Mouse (Mus musculus) kidney, postnatal 14 days (tissue): ENCODE results near the gene Tmem44.

Experiments used
- DNase-seq: peaks from one replicate; pipeline ENCODE4 v3.0.0; 2022; ENCODE audit warnings: mixed read lengths

Gene Tmem44

DNA sequence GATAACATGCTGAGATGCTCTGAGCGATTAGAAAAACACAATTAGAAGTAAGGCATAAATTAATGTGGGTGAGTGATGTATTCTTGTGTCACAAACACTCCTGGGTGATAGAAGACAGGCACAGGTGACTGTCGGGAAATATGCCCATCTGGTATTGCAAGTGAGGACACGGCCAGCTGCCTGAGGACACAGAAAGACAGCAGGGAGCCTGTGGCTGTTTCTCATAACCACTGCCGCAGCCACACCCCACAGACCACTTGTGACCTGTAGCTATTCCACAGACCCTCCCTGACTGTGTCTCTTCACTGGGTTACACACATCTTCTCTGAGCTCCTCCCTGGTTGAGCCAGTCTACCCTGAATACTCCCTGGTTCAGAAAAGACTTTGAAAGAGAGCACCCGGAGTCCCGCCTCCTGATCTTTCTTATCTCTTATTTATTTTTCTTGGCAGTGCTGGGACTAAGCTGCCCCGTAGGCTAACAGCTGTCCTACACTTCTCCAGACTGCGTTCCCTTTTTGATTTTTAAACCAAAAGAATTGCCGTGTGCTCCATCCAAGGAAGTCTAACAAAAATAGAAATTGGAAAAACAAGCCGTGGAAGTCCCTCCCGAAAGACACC, 32.9 kb downstream of the Tmem44 start:
- no peak for DNase-seq

GRCm38 (mm10) chr16:30516993-30517392, 33.6 kb downstream of the Tmem44 start:
- DNase-seq = no peak

DNA sequence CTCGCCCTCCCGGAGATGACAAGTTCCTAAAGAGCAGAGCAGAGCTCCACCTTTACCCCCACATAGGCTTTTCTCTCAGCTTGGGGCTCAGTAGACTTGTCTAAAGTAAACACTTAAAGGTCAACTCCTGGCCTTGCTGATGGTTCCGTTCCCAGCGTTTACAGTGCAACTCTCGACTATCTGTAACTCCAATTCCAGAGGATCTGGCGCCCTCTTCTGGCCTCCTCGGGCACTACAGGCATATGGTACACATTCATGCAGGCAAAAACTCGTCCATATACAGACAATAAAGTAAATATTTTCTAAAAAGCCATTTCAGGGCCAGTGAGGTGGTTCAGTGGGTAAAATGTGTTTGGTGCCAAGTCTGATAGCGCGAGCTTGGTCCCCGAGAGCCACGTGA, 35.2 kb downstream of the Tmem44 start:
- DNase-seq = no peak

DNA sequence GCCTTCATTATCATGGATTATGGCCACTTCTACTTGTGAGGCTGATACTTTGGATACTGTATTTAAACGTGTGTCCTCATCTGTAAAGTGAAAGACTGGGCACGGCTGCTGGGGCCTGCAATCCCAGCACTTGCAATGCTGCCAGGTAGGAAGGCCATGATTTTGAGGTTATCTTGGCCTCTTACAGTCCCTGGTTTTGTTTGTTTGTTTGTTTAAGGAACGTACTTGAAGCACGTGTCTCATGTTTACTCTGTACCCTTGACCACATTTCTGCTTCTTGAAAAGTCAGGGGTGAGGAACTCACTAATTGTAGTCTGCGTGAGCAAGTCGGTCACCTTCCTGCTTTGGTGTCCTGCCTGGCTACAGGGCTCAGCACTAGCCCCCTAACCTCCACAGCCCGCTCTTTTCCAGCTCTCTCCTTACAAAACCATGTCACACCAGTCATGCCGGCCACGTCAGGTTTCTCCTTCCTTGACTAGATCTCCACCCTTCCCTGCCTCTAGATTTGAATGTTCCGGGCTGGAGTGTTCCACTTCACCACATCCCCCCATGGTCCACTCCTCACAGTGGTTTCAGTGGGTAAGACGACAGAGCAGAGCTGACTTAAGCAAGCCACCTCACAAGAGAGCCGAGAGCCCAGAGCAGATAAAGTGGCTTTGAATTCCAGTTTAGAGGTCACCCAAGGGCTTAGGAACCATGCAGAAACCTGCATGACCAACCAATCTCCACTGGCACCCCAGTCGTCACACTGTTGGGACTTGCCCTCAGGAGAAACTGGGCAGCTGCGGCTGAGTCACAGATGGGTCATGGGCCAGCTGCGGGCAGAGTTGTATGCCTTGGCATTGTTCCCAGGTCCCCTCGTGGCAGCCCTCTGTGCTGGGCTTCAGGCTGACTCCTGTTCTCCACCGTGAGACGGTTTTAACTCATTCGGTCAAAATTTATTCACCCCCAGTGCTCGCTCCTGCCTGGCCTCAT, 37.3 kb downstream of the Tmem44 start:
- DNase-seq = peak; percentile 87

DNA sequence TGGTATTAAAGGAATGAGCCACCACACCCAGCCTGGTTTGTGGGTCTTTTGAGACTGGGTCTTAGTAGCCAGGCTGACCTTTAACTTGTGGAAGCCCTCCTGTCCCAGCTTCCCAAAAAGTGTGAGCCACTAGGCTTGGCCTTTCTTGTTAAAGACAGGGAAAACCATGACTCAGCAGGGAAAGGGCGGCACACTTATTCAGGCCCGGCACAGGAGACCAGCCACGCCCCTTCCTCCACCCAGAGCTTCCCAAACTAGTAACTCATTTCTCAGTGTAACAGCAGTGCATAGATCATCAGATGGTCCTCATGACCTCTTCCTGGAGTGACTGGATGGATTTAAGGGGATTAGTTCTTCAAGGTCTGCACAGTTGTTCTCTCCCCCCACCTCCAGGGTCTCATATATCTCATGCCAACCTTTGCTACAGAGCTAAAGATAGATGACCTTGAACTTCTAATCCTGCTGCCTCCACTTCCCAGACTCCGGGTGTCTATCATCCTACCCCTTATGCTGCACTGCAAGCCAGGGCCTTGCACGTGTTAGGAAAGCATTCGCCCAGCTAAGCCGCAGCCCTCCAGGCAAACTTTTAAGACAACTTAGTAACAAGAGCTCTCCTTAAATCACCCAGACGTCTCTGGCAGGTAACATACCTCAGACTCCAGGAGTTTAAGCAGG, 38.1 kb downstream of the Tmem44 start:
- DNase-seq = peak; percentile 79

DNA sequence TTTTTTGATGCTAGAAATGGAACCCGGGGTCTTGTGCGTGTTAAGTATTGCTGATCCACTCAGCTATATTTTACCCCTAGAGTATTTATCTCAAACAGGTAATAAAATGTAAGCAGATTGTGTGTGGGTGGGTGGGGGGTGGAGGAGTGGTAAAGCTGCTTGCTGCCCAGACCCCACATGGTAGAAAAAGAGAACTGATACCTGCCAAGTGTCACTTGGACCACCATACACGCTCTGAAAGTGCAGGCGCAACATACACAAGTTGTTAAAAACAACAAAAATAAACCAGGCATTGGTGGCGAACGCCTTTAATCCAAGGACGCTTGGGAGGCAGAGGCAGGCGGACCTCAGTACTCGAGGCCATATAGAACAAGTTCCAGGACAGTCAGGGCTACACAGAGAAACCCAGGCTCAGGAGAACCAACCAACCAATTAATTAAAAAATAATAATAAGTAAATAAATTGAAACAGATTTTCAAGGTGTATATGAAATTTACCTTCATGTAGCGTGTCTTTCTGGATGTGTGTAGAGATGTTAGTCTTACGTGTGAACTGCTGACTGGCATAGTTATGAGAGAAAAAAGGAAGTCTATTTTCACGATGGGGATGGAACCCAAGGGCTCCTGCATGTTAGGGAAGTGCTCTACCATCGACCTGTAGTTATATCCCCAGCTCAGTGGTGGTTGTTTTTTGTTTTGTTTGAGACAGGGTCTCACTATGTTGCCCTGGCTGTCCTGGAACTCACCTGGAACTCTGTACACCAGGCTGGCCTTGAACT, 38.9 kb downstream of the Tmem44 start:
- no peak for DNase-seq

GRCm38 (mm10) chr16:30510504-30511451, 39.9 kb downstream of the Tmem44 start:
- peak; percentile 93 for DNase-seq

- no peak for DNase-seq
These were observed 40.6 kb downstream of the Tmem44 start for GRCm38 (mm10) chr16:30510091-30510490.

DNA sequence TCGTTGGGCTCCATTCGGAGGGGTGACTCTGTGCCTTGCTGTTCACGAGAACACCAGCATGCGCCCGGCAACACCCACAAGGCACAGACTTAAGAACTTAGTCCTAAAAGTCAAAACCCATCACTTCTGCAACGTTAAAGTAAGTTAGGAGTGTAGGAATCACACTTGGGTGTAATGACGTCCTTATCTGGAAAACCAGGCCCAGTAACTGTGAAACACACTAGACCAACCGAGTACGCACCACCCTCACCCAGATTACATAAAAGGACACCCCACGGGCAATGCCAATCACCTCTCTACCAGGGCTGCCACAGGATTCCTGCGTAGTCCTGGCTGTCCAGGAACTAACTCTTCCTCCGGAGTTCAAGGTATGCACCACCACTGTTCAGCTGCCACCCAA, 41.3 kb downstream of the Tmem44 start:
- no peak for DNase-seq

DNA sequence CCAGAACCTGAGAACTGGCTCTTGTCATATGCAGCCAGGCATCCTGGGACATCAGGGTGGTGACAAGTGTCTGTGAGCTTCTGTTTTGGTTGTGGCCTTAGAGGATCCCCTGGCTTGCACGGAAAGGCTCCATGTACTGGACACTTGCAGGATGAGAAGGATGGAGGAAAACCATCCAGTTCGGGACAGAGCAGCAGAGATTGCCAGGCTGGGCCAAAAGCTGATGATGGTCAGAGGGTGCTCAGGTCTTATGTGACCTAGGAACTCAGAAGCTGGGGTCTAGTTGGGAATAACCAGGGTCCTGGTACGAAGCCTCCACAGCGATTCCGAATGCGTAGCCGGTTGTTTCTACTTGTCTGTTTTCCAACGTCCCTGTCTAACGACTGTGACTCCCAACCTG, 41.9 kb downstream of the Tmem44 start:
- DNase-seq = no peak

DNA sequence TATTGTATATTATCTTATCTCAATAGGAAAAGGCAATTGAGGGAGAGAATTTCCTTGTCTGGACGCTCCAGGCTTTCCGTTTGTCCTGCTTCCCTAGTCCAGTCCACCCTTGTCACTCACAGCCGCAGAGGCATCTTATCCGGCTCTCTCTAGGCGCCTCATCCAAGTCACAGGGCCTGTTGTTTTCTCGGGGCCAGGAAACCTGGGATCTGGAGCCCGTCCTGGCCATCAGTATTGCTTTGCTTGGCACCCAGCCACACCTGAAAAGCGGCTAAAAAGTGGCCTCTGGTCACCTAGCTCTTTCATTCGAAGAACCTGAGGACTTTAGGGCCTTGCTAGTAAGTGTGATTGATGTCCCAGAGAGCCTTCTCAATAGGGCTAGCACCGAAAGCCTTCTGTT, 43.5 kb downstream of the Tmem44 start:
- DNase-seq = no peak

DNA sequence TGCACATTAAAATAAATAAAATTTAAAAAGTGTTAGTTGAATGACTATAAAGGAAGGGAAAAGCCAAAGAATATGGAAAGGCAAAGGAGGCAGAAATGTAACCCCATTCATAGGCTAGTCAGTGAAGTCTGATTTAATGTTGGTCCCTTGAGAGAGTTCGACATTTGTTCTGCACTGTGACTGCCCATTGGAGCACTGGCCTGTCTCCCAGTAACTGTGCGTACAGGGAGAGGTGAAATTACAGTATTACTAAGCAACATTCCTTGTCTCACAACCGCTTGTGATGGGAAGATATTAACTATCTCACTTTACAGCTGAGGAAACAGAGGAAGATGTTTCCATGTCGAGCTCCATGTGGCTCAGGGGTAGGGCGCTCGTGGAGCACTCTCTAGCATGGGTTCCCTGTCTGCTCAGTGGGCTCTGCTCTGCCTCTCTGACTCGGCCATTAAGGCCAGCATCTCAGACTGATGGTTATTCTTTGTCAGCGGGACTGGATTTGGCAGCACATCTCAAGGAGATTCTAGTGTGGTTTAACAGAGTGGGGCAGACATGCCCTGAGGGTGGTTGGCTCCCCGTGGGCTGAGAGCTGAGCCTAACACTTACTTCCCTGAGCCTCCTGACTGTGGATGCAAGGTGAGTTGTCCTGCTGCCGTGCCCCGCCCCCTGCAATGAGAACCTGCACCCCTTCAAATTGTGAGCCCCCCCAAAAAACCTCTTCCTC, 45.2 kb downstream of the Tmem44 start:
- no peak for DNase-seq

DNA sequence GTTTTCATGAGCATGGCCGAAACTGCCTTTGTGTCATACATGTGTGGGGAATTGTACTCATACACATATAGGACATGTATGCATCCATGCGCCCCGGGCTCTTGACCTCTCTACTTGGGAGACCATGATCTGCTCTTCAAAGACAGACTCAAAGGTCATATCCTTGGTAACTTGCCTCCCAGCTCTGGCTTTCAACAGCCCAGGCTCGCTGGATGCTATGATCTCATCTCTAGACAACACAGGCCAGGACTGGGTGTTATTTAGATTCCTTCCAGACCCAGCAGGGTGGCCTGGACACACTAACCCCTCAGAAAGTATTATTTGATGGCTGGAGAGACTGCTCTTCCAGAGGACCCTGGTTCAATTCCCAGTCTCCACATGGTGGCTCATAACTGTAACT, 45.8 kb downstream of the Tmem44 start:
- DNase-seq = no peak

DNA sequence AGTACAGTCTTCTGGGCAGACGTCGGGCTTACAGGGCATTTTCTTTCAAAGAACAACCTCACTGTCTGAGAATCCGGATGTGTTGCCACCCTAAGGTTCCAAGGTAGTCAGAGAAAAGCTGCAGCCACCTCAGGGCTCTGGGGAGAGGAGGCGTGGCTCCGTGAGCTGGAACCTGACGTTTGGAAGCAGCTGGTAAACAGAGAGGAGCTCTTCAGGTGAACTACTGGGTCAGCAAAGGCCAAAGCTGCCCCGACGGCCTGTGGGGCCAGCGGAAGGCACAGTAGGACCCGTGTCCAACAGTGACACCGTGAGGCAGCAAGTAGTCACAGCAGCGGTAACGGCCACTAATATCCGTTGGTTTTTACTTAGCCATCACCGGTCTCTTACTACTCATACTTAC, 46.7 kb downstream of the Tmem44 start:
- peak; percentile 71 for DNase-seq

GRCm38 (mm10) chr16:30502221-30502891, 48.3 kb downstream of the Tmem44 start:
- peak; percentile 39 for DNase-seq

DNA sequence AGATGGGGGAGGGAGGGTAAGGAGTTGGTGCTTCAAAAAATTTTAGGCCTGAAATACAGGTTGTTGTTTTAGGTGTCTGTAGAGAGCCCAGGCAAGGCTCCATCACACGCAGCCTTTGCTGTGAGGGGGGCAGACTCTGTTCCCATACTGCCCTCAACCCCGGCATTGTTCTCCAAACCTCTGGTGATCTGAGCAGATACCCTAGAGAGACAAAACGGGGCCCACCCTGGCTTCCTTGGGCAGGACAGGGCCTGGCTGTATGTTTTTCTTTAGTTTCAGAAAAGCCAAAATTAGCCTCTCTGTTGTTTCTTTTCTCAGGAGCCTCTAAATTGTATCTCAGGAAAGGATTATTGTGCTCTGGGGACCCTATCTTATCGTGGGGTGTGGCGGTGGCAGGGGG, 49.0 kb downstream of the Tmem44 start:
- no peak for DNase-seq

GRCm38 (mm10) chr16:30500223-30500622, 50.4 kb downstream of the Tmem44 start:
- DNase-seq = no peak

GRCm38 (mm10) chr16:30499126-30499857, 51.4 kb downstream of the Tmem44 start:
- no peak for DNase-seq

DNA sequence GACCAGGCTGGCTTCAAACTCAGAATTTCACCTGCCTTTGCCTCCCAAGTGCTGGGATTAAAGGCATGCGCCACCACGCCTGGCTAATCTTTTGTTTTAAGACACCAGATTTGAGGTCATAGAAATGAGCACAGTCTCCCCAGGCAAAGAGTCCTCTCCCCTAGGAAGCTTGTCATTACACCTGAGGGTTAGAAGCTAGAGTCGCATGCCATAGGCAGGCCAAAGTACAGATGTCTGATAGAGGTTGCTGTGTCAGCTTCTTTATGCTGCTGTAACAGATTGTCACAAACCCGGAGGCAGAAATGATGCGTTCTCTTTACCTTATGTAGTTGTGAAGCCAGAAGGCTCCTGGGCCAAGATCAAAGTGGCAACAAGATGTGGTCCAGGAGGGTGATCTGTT, 53.3 kb downstream of the Tmem44 start:
- no peak for DNase-seq

GRCm38 (mm10) chr16:30494883-30495282, 55.8 kb downstream of the Tmem44 start:
- no peak for DNase-seq
